Mouse (Mus musculus) hindbrain, embryonic 16.5 days (tissue): Measurements from ENCODE around the gene Gli1. TPM values are rescaled to one million over a fixed set of nuclear protein-coding genes. Genes with fewer than 3 reads are reported as not detected.
"Not testable (repeated sequence)": the region's sequence is repeated elsewhere in the genome, so short reads cannot be mapped to it uniquely, and the experiment has no call there.

ENCODE experiments used
- ATAC-seq: fragments of 200-750 bp; cut with Nextera tagmentation; 2 replicates; pipeline ENCODE4 v1.8.0; 2017; ENCODE audit warnings: moderate TSS enrichment, moderate library complexity
- H3K27ac ChIP-seq: fragments of 300-500 bp; sonication (generic); 2 replicates; pipeline ENCODE4 v1.5.1; 2014; ENCODE audit warnings: low read depth, mild to moderate bottlenecking, control low read depth, low read length, moderate library complexity
- H3K27me3 ChIP-seq: fragments of 300-500 bp; sonication (generic); replicated peaks from 2 replicates; pipeline ENCODE4 v1.6.1; 2014; ENCODE audit warnings: low read length; ENCODE audit not compliant: control insufficient read depth, insufficient read depth
- H3K36me3 ChIP-seq: fragments of 300-500 bp; sonication (generic); 2 replicates; pipeline ENCODE4 v1.6.1; 2014; ENCODE audit warnings: mild to moderate bottlenecking, low read length, moderate library complexity, mixed read lengths; ENCODE audit not compliant: control insufficient read depth, insufficient read depth
- H3K4me1 ChIP-seq: fragments of 300-500 bp; sonication (generic); 2 replicates; pipeline ENCODE4 v1.6.1; 2014; ENCODE audit warnings: low read depth, low read length; ENCODE audit not compliant: control insufficient read depth, insufficient read depth
- H3K4me2 ChIP-seq: fragments of 300-500 bp; sonication (generic); 2 replicates; pipeline ENCODE4 v1.6.1; 2014; ENCODE audit warnings: mild to moderate bottlenecking, low read length, control low read depth, moderate library complexity
- H3K4me3 ChIP-seq: fragments of 300-500 bp; sonication (generic); 2 replicates; pipeline ENCODE4 v1.5.1; 2014; ENCODE audit warnings: mild to moderate bottlenecking, low read length, control low read depth, moderate library complexity
- H3K9ac ChIP-seq: fragments of 300-500 bp; sonication (generic); 2 replicates; pipeline ENCODE4 v1.6.1; 2014; ENCODE audit warnings: low read depth, mild to moderate bottlenecking, control low read depth, low read length, moderate library complexity
- H3K9me3 ChIP-seq: fragments of 300-500 bp; sonication (generic); 2 replicates; pipeline ENCODE4 v1.6.1; 2014; ENCODE audit warnings: mild to moderate bottlenecking, low read length, moderate library complexity; ENCODE audit not compliant: control insufficient read depth
- WGBS: fragments of 180-500 bp; shearing (Covaris S2); extraction: QIAGEN DNeasy Blood & Tissue Kit; methylation state at CpG from one replicate; pipeline ENCODE4 v1.1.7; 2014; 5-methylcytosine and 5-hydroxymethylcytosine counted together
- polyA plus RNA-seq: library from polyadenylated mRNA; unstranded; fragments of >200 nt; fragmentation: Nextera tagmentation; extraction: Ambion mirVana; gene quantifications from 2 replicates; pipeline ENCODE4 v1.2.1, GENCODE M21; 2015

The Gli1 gene
- polyA plus RNA-seq, 1 experiment from 2014 or later, result 1.8 TPM

DNA sequence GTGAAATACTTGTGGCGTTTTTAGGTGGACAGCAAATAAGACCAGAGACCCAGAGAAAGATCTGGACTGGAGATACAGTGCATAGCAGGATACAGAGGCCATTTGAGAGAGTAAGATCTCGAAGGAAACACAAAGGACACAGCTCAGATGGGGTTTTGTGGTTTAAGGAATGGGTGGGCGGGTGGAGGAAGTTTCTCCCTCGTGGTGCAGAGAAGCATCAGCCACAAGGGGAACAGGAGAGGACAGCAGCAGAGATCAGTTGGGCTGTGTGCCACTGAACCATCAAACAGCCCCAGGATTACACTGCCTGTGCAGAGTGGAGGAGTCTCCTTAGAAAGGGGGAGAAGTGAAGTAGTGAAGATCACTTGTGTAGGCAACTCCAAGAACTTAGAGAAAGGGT, 23.8 kb downstream of the Gli1 start:
- Histone ChIP-seq H3K4me3 (no peak overlapping the region), H3K4me2 (no peak overlapping the region), H3K36me3 (no peaks in the 10 kb centered on the region), H3K27ac (no peak overlapping the region), H3K4me1 (no peaks in the 10 kb centered on the region), H3K9ac (no peak overlapping the region), H3K27me3 (peaks cover 5% of the 10 kb centered on the region; the same call in 1 of the 2 replicates), H3K9me3 (no peaks in the 10 kb centered on the region)
- WGBS, result 57% methylated on average over 4 of the region's 4 CpGs
- no peak for ATAC-seq

DNA sequence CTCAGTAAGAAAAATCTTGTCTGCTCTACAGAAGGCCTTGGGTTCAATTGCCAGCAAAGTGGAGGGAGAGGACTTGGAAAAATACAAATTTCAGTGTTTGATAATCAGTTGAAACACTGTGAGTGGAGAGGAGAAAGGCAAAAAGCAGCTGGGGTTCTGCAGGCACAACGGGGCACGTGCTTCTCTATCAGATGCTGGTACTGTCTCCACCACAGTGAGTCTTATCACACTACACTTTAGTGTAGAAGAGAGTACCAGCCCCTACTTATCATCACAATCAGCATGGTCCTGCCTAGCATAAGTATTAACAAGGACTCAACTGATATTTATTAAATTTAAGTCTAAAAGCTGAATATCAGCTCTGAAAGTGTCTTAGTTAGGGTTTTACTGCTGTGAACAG, 24.5 kb downstream of the Gli1 start:
- H3K4me3 ChIP-seq, result no peak overlapping the region
- no peak for ATAC-seq
- H3K27ac ChIP-seq, result no peak overlapping the region
- H3K27me3 ChIP-seq, result 0 out of 2 replicates have a peak, but pooled peaks cover 2% of the 10 kb centered on the region
- no peak overlapping the region for H3K4me2 ChIP-seq
- H3K4me1 ChIP-seq, result peaks cover 4% of the 10 kb centered on the region; the same call in 1 of the 2 replicates
- no peak overlapping the region for H3K9ac ChIP-seq
- no peaks in the 10 kb centered on the region for H3K9me3 ChIP-seq
- WGBS, result 77% methylated on average over 2 of the region's 2 CpGs
- no peaks in the 10 kb centered on the region for H3K36me3 ChIP-seq

GRCm38 (mm10) chr10:127314950-127315349, 26.8 kb downstream of the Gli1 start:
- not testable (repeated sequence) for H3K9me3 ChIP-seq, H3K9ac ChIP-seq, H3K4me2 ChIP-seq, H3K27ac ChIP-seq, H3K36me3 ChIP-seq, H3K4me3 ChIP-seq, ATAC-seq, H3K27me3 ChIP-seq
- 90% methylated on average over 1 of the region's 1 CpGs for WGBS
- peaks cover 14% of the 10 kb centered on the region for H3K4me1 ChIP-seq

DNA sequence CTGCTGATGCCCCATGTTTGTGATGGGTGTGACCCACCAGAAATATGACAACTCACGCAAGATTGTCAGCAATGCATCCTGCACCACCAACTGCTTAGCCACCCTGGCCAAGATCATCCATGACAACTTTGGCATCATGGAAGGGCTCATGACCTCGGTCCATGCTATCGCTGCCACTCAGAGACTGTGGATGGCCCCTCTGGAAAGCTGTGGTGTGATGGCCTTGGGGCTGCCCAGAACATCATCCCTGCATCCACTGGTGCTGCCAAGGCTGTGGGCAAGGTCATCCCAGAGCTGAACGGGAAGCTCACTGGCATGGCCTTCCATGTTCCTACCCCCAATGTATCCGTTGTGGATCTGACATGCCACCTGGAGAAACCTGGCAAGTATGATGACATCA, 28.3 kb downstream of the Gli1 start:
- not testable (repeated sequence) for H3K27me3 ChIP-seq, H3K27ac ChIP-seq, H3K4me3 ChIP-seq, H3K36me3 ChIP-seq, H3K9me3 ChIP-seq, H3K9ac ChIP-seq, H3K4me2 ChIP-seq, ATAC-seq
- WGBS, result 90% methylated on average over 5 of the region's 5 CpGs
- peaks cover 14% of the 10 kb centered on the region for H3K4me1 ChIP-seq

DNA sequence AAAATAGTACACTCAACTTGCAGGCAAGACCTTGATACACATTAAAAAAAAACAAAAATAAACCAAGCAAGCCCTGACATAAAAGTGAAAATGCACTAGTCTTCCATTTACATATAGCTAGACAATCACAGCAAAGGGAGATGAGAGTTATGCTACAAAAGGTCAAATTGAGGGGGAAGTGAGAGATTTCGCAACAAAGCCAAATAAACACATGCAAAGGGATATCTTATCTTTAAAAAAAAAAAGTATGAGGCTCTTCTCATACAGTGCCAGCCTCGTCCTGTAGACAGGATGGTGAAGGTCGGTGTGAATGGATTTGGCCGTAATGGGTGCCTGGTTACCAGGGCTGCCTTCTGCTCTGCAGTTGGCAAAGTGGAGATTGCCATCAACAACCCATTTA, 28.9 kb downstream of the Gli1 start:
- H3K9me3 ChIP-seq, result no peaks in the 10 kb centered on the region
- WGBS, result 81% methylated on average over 4 of the region's 4 CpGs
- peaks cover 14% of the 10 kb centered on the region for H3K4me1 ChIP-seq
- H3K4me3 ChIP-seq, result no peak overlapping the region
- H3K27me3 ChIP-seq, result no peaks in the 10 kb centered on the region
- H3K9ac ChIP-seq, result no peak overlapping the region
- ATAC-seq, result no peak
- H3K36me3 ChIP-seq, result peaks cover 9% of the 10 kb centered on the region
- no peak overlapping the region for H3K27ac ChIP-seq
- H3K4me2 ChIP-seq, result no peak overlapping the region

- Histone ChIP-seq H3K4me3 (peak overlapping the region; percentile 58), H3K4me2 (peak overlapping the region; percentile 72), H3K9ac (peak overlapping the region; percentile 66), H3K9me3 (no peaks in the 10 kb centered on the region), H3K27ac (peak overlapping the region; percentile 75), H3K36me3 (peaks cover 14% of the 10 kb centered on the region), H3K4me1 (peaks cover 14% of the 10 kb centered on the region), H3K27me3 (no peaks in the 10 kb centered on the region)
- ATAC-seq, result peak; percentile 10
- 2% methylated on average over 4 of the region's 4 CpGs for WGBS
These were observed 29.5 kb downstream of the Gli1 start for GRCm38 (mm10) chr10:127312356-127312676.

DNA sequence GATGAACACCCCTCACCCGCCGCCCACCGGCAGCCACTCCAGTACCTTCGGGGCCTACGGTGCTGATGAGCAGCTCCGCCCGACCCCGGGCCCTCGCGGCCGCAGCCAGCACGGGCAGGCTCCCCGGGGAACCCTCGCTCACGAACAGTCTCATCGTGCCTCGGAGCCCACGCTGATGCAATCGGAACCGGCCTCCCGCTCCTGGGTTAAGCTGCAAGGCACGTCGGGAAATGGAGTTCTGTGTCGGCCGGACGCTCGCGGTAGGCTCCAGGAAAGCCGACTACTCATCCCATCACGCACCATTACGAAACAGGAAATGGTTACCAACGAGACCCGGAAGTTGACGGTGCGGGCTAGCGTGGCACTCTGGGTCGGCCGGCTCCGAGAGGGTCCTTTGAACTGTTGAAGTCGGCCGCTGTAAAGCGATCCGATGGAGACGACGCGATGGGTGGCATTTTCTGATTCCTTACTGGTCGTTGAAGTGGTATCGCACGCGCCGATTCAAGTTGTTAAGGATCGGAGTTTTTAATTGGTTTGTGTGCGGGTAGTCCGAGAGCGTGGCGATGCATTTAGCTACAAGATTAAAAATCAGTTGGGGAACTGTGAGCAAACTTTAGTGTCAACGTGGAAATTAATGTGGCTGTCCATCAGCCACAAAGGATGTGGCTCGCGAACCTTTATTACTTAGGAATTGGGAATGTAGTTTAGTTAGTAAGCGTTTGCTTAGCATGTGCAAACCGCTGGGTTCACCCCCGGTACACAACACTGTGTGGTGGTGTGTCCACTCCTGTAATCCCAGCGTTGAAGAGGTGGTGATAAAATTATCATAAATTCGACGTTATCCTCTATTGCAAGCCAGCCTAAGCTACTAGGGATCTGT, 30.1 kb downstream of the Gli1 start, which contains the start of gene Mars:
Gene Mars (minus strand): TSS at position 311 of the 880 bp plus-strand sequence.
- ATAC-seq, result peak; percentile 97

GRCm38 (mm10) chr10:127310523-127311475, 31.0 kb downstream of the Gli1 start:
- Histone ChIP-seq H3K9me3 (no peaks in the 10 kb centered on the region), H3K36me3 (peaks cover 19% of the 10 kb centered on the region), H3K27me3 (no peaks in the 10 kb centered on the region), H3K4me2 (peak overlapping the region; percentile 84), H3K4me3 (peak overlapping the region; percentile 58), H3K4me1 (peaks cover 14% of the 10 kb centered on the region), H3K9ac (peak overlapping the region; percentile 71), H3K27ac (peak overlapping the region; percentile 57; the same call in 1 of the 2 replicates)
- WGBS, result 38% methylated on average over 23 of the region's 23 CpGs
- ATAC-seq, result peak; percentile 22

More for the DNA sequence above, 30.1 kb downstream of the Gli1 start, which contains the start of gene Mars:
- Histone ChIP-seq H3K4me3 (peak within 1 kb of the TSS; percentile 58), H3K4me1 (peaks cover 14% of the 10 kb centered on the region), H3K36me3 (peaks cover 14% of the 10 kb centered on the region), H3K27ac (peak within 1 kb of the TSS; percentile 75), H3K9ac (peak within 1 kb of the TSS; percentile 71), H3K27me3 (no peaks in the 10 kb centered on the region), H3K9me3 (no peaks in the 10 kb centered on the region), H3K4me2 (peak within 1 kb of the TSS; percentile 84)
- WGBS, result under 1% methylated on average over 65 of the region's 65 CpGs

- not testable (repeated sequence) for H3K4me2 ChIP-seq, H3K27ac ChIP-seq, H3K9ac ChIP-seq, H3K27me3 ChIP-seq, ATAC-seq, H3K9me3 ChIP-seq, H3K4me3 ChIP-seq
- H3K36me3 ChIP-seq, result peaks cover 24% of the 10 kb centered on the region
- peaks cover 14% of the 10 kb centered on the region for H3K4me1 ChIP-seq
- 91% methylated on average over 3 of the region's 3 CpGs for WGBS
These were observed 32.6 kb downstream of the Gli1 start for GRCm38 (mm10) chr10:127309167-127309566.
